In the genomic region with DNA sequence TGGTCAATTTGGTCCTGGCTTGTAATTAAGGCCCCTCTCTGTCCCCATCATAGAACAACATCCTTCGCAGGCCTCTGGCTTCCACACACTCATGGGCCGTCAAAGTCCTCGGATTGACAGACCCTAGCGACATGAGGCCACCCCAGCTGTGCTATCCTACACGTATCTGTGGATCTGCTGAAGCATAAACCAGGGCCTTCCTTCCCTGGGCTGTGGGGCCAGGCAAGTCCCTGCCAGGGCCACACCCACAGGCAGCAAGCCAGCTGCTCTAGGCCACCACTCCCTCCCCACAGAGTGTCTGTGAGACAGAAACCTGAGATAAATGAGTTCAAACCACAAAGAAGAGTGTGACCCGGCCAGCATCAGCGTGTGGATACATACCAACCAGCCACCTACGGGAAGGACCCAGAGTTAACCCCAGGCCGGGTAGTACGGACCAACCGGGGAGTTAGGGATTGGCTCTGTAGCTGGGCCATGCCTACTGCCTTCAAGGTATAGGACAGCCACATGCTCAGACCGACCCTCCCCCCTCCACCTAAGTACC, we compare ENCODE assay signal across 8 mouse cellular contexts. TPM values are rescaled to one million over a fixed set of nuclear protein-coding genes. Genes with fewer than 3 reads are reported as not detected.
A peak's percentile ranks its signal among the peaks of the same experiment; 100 is the strongest.
DNase-seq lines count a peak whose midpoint lies in the region; ATAC-seq and TF ChIP-seq lines count a peak whose summit lies in the region.

No protein-coding gene starts in this region.

- peaks cover 61% of the 10 kb centered on the region for H3K4me1 ChIP-seq in heart, embryonic 12.5 days (replicated peaks)
- peaks cover 100% of the 10 kb centered on the region for H3K4me1 ChIP-seq in megakaryocyte, embryonic 14.5 days

- WGBS in heart, embryonic 12.5 days, result 46% methylated on average over 12 of the region's 12 CpGs

- H3K27ac ChIP-seq in heart, embryonic 12.5 days (ENCODE audit: poor library complexity, severe bottlenecking), result no peak overlapping the region

- ATAC-seq in heart, embryonic 12.5 days (ENCODE audit: insufficient number of reproducible peaks, low FRiP score), result peak; percentile 40; the same call in 1 of the 2 replicates

- no peaks in the 10 kb centered on the region for H3K27me3 ChIP-seq in heart, embryonic 12.5 days (replicated peaks)
- H3K27me3 ChIP-seq in megakaryocyte, embryonic 14.5 days (replicated peaks), result no peaks in the 10 kb centered on the region

- H3K9ac ChIP-seq in heart, embryonic 12.5 days, result no peak overlapping the region

- no peak for TF ChIP-seq POLR2A in brain, embryonic 14.5 days (IDR thresholded peaks at IDR 0.05; ENCODE audit: borderline replicate concordance, extremely low read depth, insufficient read depth, insufficient read length, poor library complexity, severe bottlenecking)

- no peak overlapping the region for H3K4me2 ChIP-seq in heart, embryonic 12.5 days

- no peaks in the 10 kb centered on the region for H3K9me3 ChIP-seq in heart, embryonic 12.5 days (replicated peaks)
- H3K9me3 ChIP-seq in megakaryocyte, embryonic 14.5 days, result no peaks in the 10 kb centered on the region

- peak; percentile 47 for DNase-seq in left cerebral cortex, postnatal 4 days
- DNase-seq in left cerebral cortex, adult 9 months (ENCODE audit: low spot score in 2 of 2), result no peak
- DNase-seq in brain, embryonic 14.5 days (ENCODE audit: low read depth), result peak; percentile 22
- DNase-seq in kidney, postnatal 25 days, result peak; percentile 77 to 82
- no peak for DNase-seq in embryo, embryonic 11 days
- DNase-seq in right cerebral cortex, adult 2 months (ENCODE audit: low spot score in 2 of 2), result no peak

- H3K36me3 ChIP-seq in heart, embryonic 12.5 days, result no peaks in the 10 kb centered on the region
- peaks cover 84% of the 10 kb centered on the region for H3K36me3 ChIP-seq in megakaryocyte, embryonic 14.5 days (replicated peaks; ENCODE audit: low read length)

- H3K4me3 ChIP-seq in heart, embryonic 12.5 days, result no peak overlapping the region
- peak overlapping the region; percentile 66 for H3K4me3 ChIP-seq in megakaryocyte, embryonic 14.5 days (replicated peaks)

- intact Hi-C loops in left cerebral cortex, postnatal 4 days (cut with DNase I), result no loop called here

- TF ChIP-seq CTCF in brain, embryonic 14.5 days (IDR thresholded peaks at IDR 0.05; ENCODE audit: borderline replicate concordance, extremely low read depth, insufficient read depth, insufficient read length), result no peak

RNA-seq across cellular contexts. Expression of gene Sema4d, which starts 45.5 kb away (rescaled TPM):
- total RNA-seq in left cerebral cortex, postnatal 4 days (2021), result 10 to 100 TPM; 53.9 to 62.5 TPM
- 20.4 and 25.6 TPM in 2 replicates for polyA plus RNA-seq in brain, embryonic 14.5 days (2012; rRNA removed)
- 17.3 and 17.4 TPM in 2 replicates for polyA plus RNA-seq in heart, embryonic 12.5 days (2016; fragmentation: Nextera tagmentation; extraction: Ambion mirVana)
- polyA plus RNA-seq in megakaryocyte, embryonic 14.5 days (2012; ENCODE audit: insufficient read depth, low replicate concordance), result 55.2 and 58.6 TPM in 2 replicates

Comparison
In these comparisons a context has a peak if more than half of its experiments do, and no peak if none do; other contexts are left out.
1. DNase-seq: peak in left cerebral cortex, postnatal 4 days (single experiment), brain, embryonic 14.5 days (single experiment) and kidney, postnatal 25 days (2 of 2); none in left cerebral cortex, adult 9 months (0 of 2), embryo, embryonic 11 days (single experiment) and right cerebral cortex, adult 2 months (0 of 2).